Mouse (Mus musculus) CH12F3 (cell line): ENCODE data around the gene Ucn3.

Source experiments
- in situ Hi-C: fragments of 300-500 bp; cut with MboI; formaldehyde crosslinking; loops from 2 replicates; pipeline ENCODE4 v1.14.3; 2020; ENCODE audit warnings: low sequenced_read_pairs

The Ucn3 gene

GRCm38 (mm10) chr13:3945249-3945648, at the start of gene Ucn3:
Gene Ucn3 (minus strand): TSS chr13:3945349.
- in situ Hi-C loops: no loop called here

- in situ Hi-C loops: loop anchor here (25.0 kb wide), 1 partner anchor 330 kb away; no protein-coding TSS in a partner anchor
Measured at GRCm38 (mm10) chr13:3992081-3992480, 46.9 kb upstream of the Ucn3 start.

GRCm38 (mm10) chr13:3968849-3969248, 23.7 kb upstream of the Ucn3 start:
- in situ Hi-C loops: no loop called here

- in situ Hi-C loops: no loop called here
Measured at GRCm38 (mm10) chr13:3951198-3951914, 6.2 kb upstream of the Ucn3 start.

- in situ Hi-C loops: no loop called here
Measured at GRCm38 (mm10) chr13:3949477-3949876, 4.3 kb upstream of the Ucn3 start.

GRCm38 (mm10) chr13:3947267-3947666, 2.1 kb upstream of the Ucn3 start:
- in situ Hi-C loops: no loop called here

GRCm38 (mm10) chr13:3944699-3945098, 450 bp downstream of the Ucn3 start:
- in situ Hi-C loops: no loop called here

- in situ Hi-C loops: no loop called here
Measured at GRCm38 (mm10) chr13:3926046-3926445, 19.1 kb downstream of the Ucn3 start.

- in situ Hi-C loops: no loop called here
Measured at GRCm38 (mm10) chr13:3925632-3926031, 19.5 kb downstream of the Ucn3 start.

- in situ Hi-C loops: no loop called here
Measured at GRCm38 (mm10) chr13:3924483-3924882, 20.7 kb downstream of the Ucn3 start.

- in situ Hi-C loops: no loop called here
Measured at GRCm38 (mm10) chr13:3917571-3918311, 27.4 kb downstream of the Ucn3 start, which contains the start of the genes Net1 and Tubal3. Gene Net1 (minus strand): TSS chr13:3918220. Gene Tubal3 (plus strand): TSS chr13:3918274.

- in situ Hi-C loops: no loop called here
Measured at GRCm38 (mm10) chr13:3913504-3913903, 31.6 kb downstream of the Ucn3 start.

GRCm38 (mm10) chr13:3910356-3910755, 34.8 kb downstream of the Ucn3 start:
- in situ Hi-C loops: no loop called here

- in situ Hi-C loops: no loop called here
Measured at GRCm38 (mm10) chr13:3908262-3908661, 36.9 kb downstream of the Ucn3 start.

GRCm38 (mm10) chr13:3907151-3907696, 37.9 kb downstream of the Ucn3 start:
- in situ Hi-C loops: no loop called here

- in situ Hi-C loops: loop anchor here (5.0 kb wide), 1 partner anchor 232 kb away; no protein-coding TSS in a partner anchor
Measured at GRCm38 (mm10) chr13:3899301-3899700, 45.8 kb downstream of the Ucn3 start.

- in situ Hi-C loops: loop anchor here (5.0 kb wide), 1 partner anchor 231 kb away; no protein-coding TSS in a partner anchor
Measured at GRCm38 (mm10) chr13:3898202-3898601, 46.9 kb downstream of the Ucn3 start.

GRCm38 (mm10) chr13:3896913-3897312, 48.2 kb downstream of the Ucn3 start:
- in situ Hi-C loops: loop anchor here (5.0 kb wide), 1 partner anchor 230 kb away; no protein-coding TSS in a partner anchor

- in situ Hi-C loops: loop anchor here (5.0 kb wide), 1 partner anchor 229 kb away; no protein-coding TSS in a partner anchor
Measured at GRCm38 (mm10) chr13:3896032-3896431, 49.1 kb downstream of the Ucn3 start.

- in situ Hi-C loops: loop anchor here (5.0 kb wide), 1 partner anchor 228 kb away; no protein-coding TSS in a partner anchor
Measured at GRCm38 (mm10) chr13:3895397-3895980, 49.7 kb downstream of the Ucn3 start.

- in situ Hi-C loops: no loop called here
Measured at GRCm38 (mm10) chr13:3894549-3894948, 50.6 kb downstream of the Ucn3 start.
